Mouse (Mus musculus): ENCODE measurements around the gene AI481877.

DNA sequence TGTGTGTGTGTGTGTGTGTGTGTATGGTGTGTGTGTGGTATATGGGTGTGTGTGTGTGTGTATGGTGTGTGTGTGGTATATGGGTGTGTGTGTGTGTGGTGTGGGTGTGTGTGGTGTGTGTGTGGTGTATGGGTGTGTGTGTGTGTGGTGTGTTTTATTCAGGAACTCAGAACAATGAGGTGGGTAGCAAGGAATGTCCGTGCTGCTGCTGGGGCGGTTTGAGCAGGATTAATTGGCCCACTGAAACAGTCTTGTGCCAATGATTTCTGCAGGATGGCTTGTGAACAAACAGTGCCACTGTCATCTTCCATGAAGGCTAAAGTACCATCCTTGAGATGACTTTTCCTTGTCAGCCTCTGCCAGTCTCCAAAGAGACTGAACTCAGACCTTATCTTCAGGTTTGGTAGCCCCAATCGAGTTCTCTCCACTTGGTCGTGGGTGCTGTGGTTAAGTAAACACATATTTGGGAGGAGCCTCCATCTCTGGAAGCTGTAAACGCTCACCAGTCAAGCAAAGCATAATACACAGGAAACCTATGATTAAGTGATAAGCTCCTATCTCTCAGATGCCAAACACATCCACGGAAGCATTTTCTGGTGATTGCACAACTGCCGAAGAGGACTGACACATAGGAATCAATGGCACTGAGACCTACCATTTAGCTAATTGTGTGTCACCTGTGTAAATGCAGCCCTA, 18.3 kb upstream of the AI481877 start:
- TF ChIP-seq EP300 (IDR thresholded peaks at IDR 0.05; ENCODE audit: low read depth) (no peak), CTCF (IDR thresholded peaks at IDR 0.05; ENCODE audit: low read depth) (no peak)
